Mouse (Mus musculus) midbrain, embryonic 11.5 days (tissue): ENCODE measurements around the gene Afg3l1. TPM values are rescaled to one million over a fixed set of nuclear protein-coding genes. Genes with fewer than 3 reads are reported as not detected.
"Not testable (repeated sequence)": the region's sequence is repeated elsewhere in the genome, so short reads cannot be mapped to it uniquely, and the experiment has no call there.

Experiments used
- ATAC-seq: fragments of 200-750 bp; cut with Nextera tagmentation; 2 replicates; pipeline ENCODE4 v1.8.0; 2017; ENCODE audit warnings: moderate TSS enrichment, moderate library complexity; ENCODE audit not compliant: low FRiP score
- DNase-seq: peaks from one replicate; pipeline ENCODE4 v3.0.0; 2015; ENCODE audit warnings: low spot score; ENCODE audit errors: missing footprints
- H3K27ac ChIP-seq: fragments of 300-500 bp; sonication (generic); 2 replicates; pipeline ENCODE4 v1.5.1; 2014; ENCODE audit warnings: low read depth, low read length
- H3K27me3 ChIP-seq: fragments of 300-500 bp; sonication (generic); 2 replicates; pipeline ENCODE4 v1.6.1; 2014; ENCODE audit warnings: mild to moderate bottlenecking, low read length, moderate library complexity, mixed read lengths; ENCODE audit not compliant: control insufficient read depth, insufficient read depth
- H3K36me3 ChIP-seq: fragments of 300-500 bp; sonication (generic); 2 replicates; pipeline ENCODE4 v1.6.1; 2014; ENCODE audit warnings: mild to moderate bottlenecking, low read length, moderate library complexity, mixed read lengths; ENCODE audit not compliant: control insufficient read depth, insufficient read depth
- H3K4me1 ChIP-seq: fragments of 300-500 bp; sonication (generic); 2 replicates; pipeline ENCODE4 v1.6.1; 2014; ENCODE audit warnings: low read length; ENCODE audit not compliant: control insufficient read depth, insufficient read depth
- H3K4me2 ChIP-seq: fragments of 300-500 bp; sonication (generic); 2 replicates; pipeline ENCODE4 v1.6.1; 2014; ENCODE audit warnings: mild to moderate bottlenecking, moderate library complexity
- H3K4me3 ChIP-seq: fragments of 300-500 bp; sonication (generic); 2 replicates; pipeline ENCODE4 v1.5.1; 2014; ENCODE audit warnings: low read depth, low read length
- H3K9ac ChIP-seq: fragments of 300-500 bp; sonication (generic); 2 replicates; pipeline ENCODE4 v1.6.1; 2014; ENCODE audit warnings: low read length
- H3K9me3 ChIP-seq: fragments of 300-500 bp; sonication (generic); 2 replicates; pipeline ENCODE4 v1.6.1; 2016; ENCODE audit warnings: low read length; ENCODE audit not compliant: control insufficient read depth
- WGBS: fragments of 180-500 bp; shearing (Covaris S2); extraction: QIAGEN DNeasy Blood & Tissue Kit; methylation state at CpG from one replicate; pipeline ENCODE4 v1.1.7; 2014; 5-methylcytosine and 5-hydroxymethylcytosine counted together
- polyA plus RNA-seq: library from polyadenylated mRNA; unstranded; fragments of >200 nt; fragmentation: Nextera tagmentation; extraction: Ambion mirVana; gene quantifications from 2 replicates; pipeline ENCODE4 v1.2.1, GENCODE M21; 2014

The Afg3l1 gene
- 38.4 and 39.9 TPM in 2 replicates for polyA plus RNA-seq

DNA sequence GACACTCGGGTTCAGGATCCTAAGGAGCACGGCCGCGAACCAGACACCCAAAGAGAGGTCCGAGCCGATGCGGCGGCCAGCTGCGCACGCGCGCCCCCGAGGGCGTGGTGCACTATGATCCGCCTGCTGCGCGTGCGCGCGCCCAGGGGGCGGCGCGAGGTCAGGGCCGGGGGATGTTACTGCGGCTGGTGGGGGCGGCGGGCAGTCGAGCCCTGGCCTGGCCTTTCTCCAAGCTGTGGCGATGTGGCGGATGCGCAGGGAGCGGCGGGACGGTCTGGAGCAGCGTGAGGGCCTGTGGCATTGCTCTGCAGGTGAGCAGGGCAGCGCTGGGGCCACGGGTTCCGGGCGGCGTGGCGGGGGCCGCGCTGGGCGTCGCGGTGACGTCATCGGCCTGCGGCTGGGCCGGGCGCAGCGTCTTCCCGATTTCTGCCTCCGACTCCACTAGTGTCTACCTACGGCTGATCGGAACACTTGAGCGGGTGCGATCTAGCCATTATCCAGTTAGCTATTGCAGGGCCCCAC, at the start of gene Afg3l1:
Gene Afg3l1 (plus strand): TSS at position 167 of the 522 bp plus-strand sequence.
- ATAC-seq, result peak; percentile 93
- H3K9me3 ChIP-seq, result no peaks in the 10 kb centered on the region

DNA sequence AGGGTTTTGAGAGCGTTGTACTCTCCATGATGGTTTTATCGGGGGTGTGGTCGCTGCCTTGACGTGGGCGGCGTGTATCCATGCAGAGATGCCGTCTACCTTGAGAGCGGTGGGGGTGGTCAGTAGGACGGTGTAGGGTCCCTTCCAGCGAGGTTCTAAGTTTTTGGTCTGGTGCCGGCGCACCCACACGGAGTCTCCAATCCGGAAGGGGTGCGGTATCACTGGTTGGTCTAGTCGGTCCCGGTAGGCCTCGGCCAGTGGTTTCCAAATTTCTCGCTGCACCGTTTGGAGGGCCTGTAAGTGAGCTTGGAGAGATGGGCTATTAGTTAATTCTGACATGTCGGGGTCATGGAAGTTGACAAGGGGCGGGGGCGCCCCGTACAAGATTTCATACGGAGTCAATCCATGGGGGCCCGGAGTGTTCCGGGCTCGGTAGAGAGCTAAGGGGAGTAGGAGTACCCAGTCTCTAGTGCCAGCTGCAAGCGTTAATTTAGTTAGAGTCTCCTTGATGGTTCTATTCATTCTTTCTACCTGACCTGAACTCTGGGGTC, 49.3 kb upstream of the Afg3l1 start:
- ATAC-seq, result no peak
- peaks cover 36% of the 10 kb centered on the region for H3K9me3 ChIP-seq
- no peak overlapping the region for H3K4me2 ChIP-seq
- H3K4me1 ChIP-seq, result no peaks in the 10 kb centered on the region
- H3K4me3 ChIP-seq, result no peak overlapping the region
- no peaks in the 10 kb centered on the region for H3K36me3 ChIP-seq
- H3K27me3 ChIP-seq, result no peaks in the 10 kb centered on the region
- 94% methylated on average over 29 of the region's 29 CpGs for WGBS
- DNase-seq, result no peak
- H3K27ac ChIP-seq, result no peak overlapping the region
- no peak overlapping the region for H3K9ac ChIP-seq

More for the DNA sequence above, at the start of gene Afg3l1:
- no peaks in the 10 kb centered on the region for H3K27me3 ChIP-seq
- under 1% methylated on average over 54 of the region's 58 CpGs for WGBS
- H3K27ac ChIP-seq, result peak within 1 kb of the TSS; percentile 88
- peaks cover 6% of the 10 kb centered on the region; the same call in 1 of the 2 replicates for H3K36me3 ChIP-seq
- peak; percentile 100 for DNase-seq
- H3K4me2 ChIP-seq, result peak within 1 kb of the TSS; percentile 57
- peak within 1 kb of the TSS; percentile 85 for H3K4me3 ChIP-seq
- peak within 1 kb of the TSS; percentile 88 for H3K9ac ChIP-seq
- H3K4me1 ChIP-seq, result peaks cover 10% of the 10 kb centered on the region

DNA sequence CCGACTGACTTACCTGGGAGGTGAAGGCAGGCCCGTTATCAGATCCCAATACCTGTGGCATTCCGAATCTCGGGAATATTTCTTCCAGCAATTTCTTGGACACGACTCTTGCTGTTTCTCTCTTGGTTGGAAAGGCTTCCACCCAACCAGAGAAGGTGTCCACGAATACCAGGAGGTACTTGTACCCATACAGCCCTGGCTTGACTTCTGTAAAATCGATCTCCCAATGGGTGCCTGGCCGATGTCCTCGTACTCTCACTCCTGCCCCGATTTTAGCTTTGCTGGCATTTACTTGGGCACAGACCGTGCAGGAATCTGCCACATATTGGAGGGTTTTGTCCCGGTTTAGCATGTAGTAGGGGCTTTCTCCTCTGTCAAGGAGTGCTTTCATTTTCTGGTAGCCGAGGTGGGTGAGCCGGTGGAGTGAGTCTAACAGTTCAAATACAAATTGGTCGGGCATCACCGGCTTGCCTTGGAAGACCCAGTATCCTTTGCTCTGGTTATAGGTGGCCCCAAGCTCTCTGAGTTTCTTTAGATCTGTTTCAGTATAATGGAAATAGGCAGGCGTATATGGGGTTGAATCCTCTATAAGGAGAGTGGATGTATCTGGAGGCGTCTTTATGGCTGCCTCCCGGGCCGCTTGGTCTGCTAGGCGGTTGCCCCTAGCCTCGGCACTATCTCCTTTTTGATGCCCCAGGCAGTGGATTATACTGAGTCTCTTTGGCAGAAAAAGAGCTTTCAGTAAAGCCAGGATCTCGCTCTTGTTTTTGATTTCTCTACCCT, 48.6 kb upstream of the Afg3l1 start:
- Histone ChIP-seq H3K4me1 (no peaks in the 10 kb centered on the region), H3K9ac (no peak overlapping the region), H3K27me3 (no peaks in the 10 kb centered on the region), H3K4me3 (no peak overlapping the region), H3K27ac (no peak overlapping the region), H3K9me3 (peaks cover 36% of the 10 kb centered on the region), H3K36me3 (no peaks in the 10 kb centered on the region), H3K4me2 (no peak overlapping the region)
- ATAC-seq (no peak), DNase-seq (peak; percentile 66)
- WGBS, result 93% methylated on average over 23 of the region's 23 CpGs

DNA sequence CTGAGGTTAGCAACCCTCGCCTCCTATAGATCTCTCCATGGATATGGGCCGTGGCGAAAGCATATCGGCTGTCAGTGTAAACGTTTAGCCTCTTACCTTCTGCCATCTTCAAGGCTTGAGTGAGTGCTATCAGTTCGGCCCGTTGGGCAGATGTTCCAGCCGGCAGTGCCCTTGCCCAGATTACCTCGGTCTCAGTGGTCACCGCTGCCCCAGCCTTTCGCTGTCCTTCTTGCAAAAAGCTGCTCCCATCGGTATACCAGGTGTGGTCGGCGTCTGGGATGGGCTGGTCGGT, 48.0 kb upstream of the Afg3l1 start:
- not testable (repeated sequence) for H3K27me3 ChIP-seq, ATAC-seq, DNase-seq, H3K4me2 ChIP-seq, H3K36me3 ChIP-seq, H3K4me1 ChIP-seq, H3K27ac ChIP-seq, H3K9ac ChIP-seq, H3K4me3 ChIP-seq
- WGBS, result 97% methylated on average over 15 of the region's 15 CpGs
- peaks cover 36% of the 10 kb centered on the region for H3K9me3 ChIP-seq

DNA sequence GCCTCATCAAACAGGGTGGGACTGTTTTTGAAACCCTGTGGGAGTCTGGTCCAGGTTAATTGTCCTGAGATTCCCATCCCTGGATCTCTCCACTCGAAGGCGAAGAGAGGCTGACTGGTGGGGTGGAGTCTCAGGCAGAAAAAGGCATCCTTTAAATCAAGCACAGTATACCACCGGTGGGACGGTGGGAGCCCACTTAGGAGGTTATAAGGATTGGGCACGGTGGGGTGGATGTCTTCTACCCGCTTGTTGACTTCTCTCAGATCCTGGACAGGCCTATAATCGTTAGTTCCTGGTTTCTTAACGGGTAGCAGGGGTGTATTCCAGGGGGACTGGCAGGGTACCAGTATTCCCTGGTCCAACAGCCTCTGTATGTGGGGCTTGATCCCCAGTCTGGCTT, 46.8 kb upstream of the Afg3l1 start:
- H3K27ac ChIP-seq, DNase-seq, H3K9ac ChIP-seq, H3K4me1 ChIP-seq, H3K27me3 ChIP-seq, H3K36me3 ChIP-seq, H3K4me2 ChIP-seq, H3K4me3 ChIP-seq, ATAC-seq: not testable (repeated sequence)
- H3K9me3 ChIP-seq, result peaks cover 36% of the 10 kb centered on the region
- WGBS, result 90% methylated on average over 8 of the region's 8 CpGs

DNA sequence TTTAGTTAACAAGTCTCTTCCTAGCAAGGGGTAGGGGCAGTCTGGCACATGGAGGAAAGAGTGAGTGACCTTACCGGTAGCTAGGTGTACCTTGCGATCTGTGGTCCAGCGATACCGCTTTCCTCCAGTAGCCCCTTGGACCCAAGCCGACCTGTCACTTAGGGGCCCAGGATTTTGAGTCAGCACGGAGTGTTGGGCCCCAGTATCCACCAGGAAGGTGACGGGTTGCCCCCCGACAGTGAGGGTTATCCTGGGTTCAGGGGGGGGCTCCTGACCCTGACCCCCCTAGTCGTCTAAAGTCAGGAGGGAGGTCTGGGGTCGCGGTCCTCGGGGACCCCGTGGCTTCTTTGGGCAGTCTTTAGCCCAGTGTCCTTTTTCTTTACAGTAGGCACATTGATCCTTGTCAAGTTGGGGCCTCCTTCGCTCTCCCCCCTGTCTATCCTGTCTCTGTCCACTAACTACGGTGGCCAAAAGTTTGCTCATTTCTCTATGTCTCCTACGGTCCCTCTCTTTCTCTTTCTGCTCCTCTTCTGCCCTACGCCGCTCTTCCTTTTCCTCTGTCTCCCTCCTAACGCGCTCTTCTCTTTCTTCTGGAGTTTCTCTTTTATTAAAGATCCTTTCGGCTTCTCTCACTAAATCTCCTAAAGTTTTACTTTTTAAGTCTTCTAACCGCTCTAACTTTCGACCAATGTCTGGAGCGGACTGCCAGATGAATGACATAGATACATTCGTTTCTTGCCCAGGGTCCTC, 45.9 kb upstream of the Afg3l1 start:
- DNase-seq, result peak; percentile 31
- no peak overlapping the region for H3K4me2 ChIP-seq
- no peak for ATAC-seq
- 96% methylated on average over 25 of the region's 25 CpGs for WGBS
- peaks cover 36% of the 10 kb centered on the region for H3K9me3 ChIP-seq
- no peak overlapping the region for H3K27ac ChIP-seq
- H3K4me3 ChIP-seq, result no peak overlapping the region
- no peaks in the 10 kb centered on the region for H3K36me3 ChIP-seq
- no peaks in the 10 kb centered on the region for H3K27me3 ChIP-seq
- no peaks in the 10 kb centered on the region for H3K4me1 ChIP-seq
- no peak overlapping the region for H3K9ac ChIP-seq

DNA sequence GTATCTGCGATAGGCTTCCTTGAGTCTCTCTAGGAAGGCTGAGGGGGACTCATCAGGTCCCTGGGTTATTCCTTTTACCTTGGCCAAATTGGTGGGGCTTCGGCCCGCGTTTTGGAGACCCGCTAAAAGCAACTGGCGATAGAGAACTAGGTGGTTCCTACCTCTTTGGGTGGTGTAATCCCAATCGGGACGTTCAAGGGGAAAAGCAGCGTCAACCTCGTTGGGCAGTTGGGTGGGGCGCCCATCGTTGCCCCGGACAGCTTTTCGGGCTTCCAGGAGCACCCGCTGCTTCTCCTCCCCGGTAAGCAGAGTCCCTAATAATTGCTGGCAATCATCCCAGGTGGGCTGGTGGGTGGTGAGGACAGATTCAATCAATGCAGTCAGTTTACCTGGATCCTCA, 45.3 kb upstream of the Afg3l1 start:
- Histone ChIP-seq H3K4me1 (no peaks in the 10 kb centered on the region), H3K9me3 (peaks cover 30% of the 10 kb centered on the region), H3K36me3 (no peaks in the 10 kb centered on the region), H3K4me3 (no peak overlapping the region), H3K9ac (no peak overlapping the region), H3K4me2 (no peak overlapping the region), H3K27ac (no peak overlapping the region), H3K27me3 (no peaks in the 10 kb centered on the region)
- peak; percentile 14 for DNase-seq
- no peak for ATAC-seq
- WGBS, result 97% methylated on average over 16 of the region's 16 CpGs

DNA sequence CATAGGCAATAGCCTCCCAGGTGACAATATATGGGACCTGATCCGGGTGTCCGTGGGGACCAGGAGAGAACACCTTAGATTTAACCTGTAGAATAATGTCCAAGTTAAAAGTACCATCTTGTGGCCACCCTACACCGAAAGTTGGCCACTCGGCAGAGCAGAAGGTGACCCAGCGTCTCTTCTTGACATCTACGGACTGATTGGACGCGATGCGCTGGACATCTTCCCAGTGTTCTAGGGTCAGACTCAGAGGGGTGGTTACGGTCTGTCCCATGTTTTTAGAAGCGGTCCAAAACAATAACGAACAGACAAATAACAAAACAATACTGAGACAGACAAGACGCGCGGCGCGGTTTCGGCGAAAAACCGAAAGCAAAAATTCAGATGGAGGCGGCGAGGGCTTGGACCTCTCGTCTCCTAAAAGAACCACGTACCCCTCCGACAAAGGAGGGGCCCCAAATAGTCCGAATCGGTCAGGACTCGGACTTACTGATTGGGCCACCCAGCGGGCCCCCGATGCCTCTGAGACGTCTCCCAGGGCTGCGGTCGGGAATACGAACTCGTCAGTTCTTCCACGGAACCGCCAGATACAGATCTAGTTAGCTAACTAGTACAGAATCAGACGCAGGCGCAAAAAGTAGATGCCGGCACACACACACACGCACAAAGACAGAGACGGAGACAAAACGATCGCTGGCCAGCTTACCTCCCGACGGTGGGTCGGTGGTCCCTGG, 44.3 kb upstream of the Afg3l1 start:
- not testable (repeated sequence) for H3K4me1 ChIP-seq, H3K36me3 ChIP-seq, H3K9ac ChIP-seq, H3K27me3 ChIP-seq, H3K4me3 ChIP-seq, H3K27ac ChIP-seq, ATAC-seq, H3K4me2 ChIP-seq
- peak; percentile 54 for DNase-seq
- peaks cover 22% of the 10 kb centered on the region for H3K9me3 ChIP-seq
- 96% methylated on average over 47 of the region's 47 CpGs for WGBS
